Mouse (Mus musculus) forebrain, embryonic 10.5 days (tissue): ENCODE data around the gene Arap1. TPM values are rescaled to one million over a fixed set of nuclear protein-coding genes. Genes with fewer than 3 reads are reported as not detected.

ENCODE experiments used
- DNase-seq: peaks from one replicate; pipeline ENCODE4 v3.0.0-alpha.2; 2017; ENCODE audit warnings: low spot score; ENCODE audit errors: extremely low spot score
- H3K27ac ChIP-seq: fragments of 300-500 bp; sonication (generic); 2 replicates; pipeline ENCODE4 v1.5.1; 2016; ENCODE audit warnings: mild to moderate bottlenecking
- H3K27me3 ChIP-seq: fragments of 300-500 bp; sonication (generic); 2 replicates; pipeline ENCODE4 v1.6.1; 2016; ENCODE audit warnings: mild to moderate bottlenecking; ENCODE audit not compliant: poor library complexity, severe bottlenecking
- H3K36me3 ChIP-seq: fragments of 300-500 bp; sonication (generic); replicated peaks from 2 replicates; pipeline ENCODE4 v1.6.1; 2016; ENCODE audit warnings: mild to moderate bottlenecking, moderate library complexity
- H3K4me1 ChIP-seq: fragments of 300-500 bp; sonication (generic); 2 replicates; pipeline ENCODE4 v1.6.1; 2016
- H3K4me3 ChIP-seq: fragments of 300-500 bp; sonication (generic); 2 replicates; pipeline ENCODE4 v1.5.1; 2016; ENCODE audit warnings: mild to moderate bottlenecking, moderate library complexity
- H3K9me3 ChIP-seq: fragments of 300-500 bp; sonication (generic); 2 replicates; pipeline ENCODE4 v1.6.1; 2016; ENCODE audit warnings: mild to moderate bottlenecking, moderate library complexity
- WGBS: fragments of 180-500 bp; shearing (Covaris S2); methylation state at CpG from one replicate; pipeline ENCODE4 v1.1.7; 2016; 5-methylcytosine and 5-hydroxymethylcytosine counted together
- polyA plus RNA-seq: library from polyadenylated mRNA; unstranded; fragments of >200 nt; fragmentation: Nextera tagmentation; extraction: Ambion mirVana; gene quantifications from 2 replicates; pipeline ENCODE4 v1.2.1, GENCODE M21; 2016

Gene Arap1
- polyA plus RNA-seq, 1 experiment from 2014 or later = 12.9 TPM

DNA sequence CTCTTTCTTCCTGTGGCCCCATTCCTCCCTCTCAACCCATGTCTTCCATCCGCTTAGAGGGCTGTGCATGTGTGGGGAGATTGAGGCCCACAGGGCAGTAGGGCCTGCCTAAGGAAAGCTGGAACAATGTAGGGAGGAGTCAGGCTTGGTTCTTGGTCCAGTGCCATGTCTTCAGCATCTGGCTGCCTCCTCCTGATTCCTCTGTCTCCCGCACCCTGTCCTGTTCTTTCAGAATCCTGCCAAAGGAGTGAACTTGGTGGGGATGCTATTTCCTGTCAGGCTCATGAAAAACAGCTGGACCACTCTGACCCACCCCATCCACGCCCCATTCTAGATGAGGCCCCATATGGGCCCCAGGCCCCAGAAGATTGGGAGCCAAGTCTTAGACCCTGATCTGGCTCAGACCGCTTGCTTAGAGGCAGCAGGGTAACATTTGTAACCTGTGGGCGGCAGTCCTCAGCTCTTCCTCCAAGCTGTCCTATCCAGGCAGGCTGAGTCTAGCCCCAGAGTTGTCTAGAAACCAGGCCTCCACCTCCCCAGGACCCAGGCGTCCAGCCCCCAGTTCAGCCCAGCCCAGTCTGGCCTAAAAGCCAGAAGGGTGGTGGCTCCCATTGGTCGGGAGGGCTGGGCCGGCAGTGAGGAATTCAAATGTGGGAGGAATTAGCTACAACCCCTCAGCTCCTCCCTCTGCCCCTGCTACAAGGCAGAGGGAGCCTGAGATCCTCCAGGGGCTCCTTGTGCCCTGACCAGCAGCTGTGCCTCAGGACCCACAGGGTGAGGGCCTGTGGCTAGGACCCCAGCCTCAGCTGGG is 46.0 kb downstream of the Arap1 start:
- peak overlapping the region; percentile 79 for H3K27ac ChIP-seq
- WGBS = 44% methylated on average over 8 of the region's 8 CpGs
- H3K27me3 ChIP-seq = no peaks in the 10 kb centered on the region
- no peaks in the 10 kb centered on the region for H3K9me3 ChIP-seq
- H3K36me3 ChIP-seq = 0 out of 2 replicates have a peak, but pooled peaks cover 4% of the 10 kb centered on the region
- H3K4me1 ChIP-seq = peaks cover 32% of the 10 kb centered on the region
- peak overlapping the region; percentile 8; the same call in 1 of the 2 replicates for H3K4me3 ChIP-seq
- peak; percentile 37 for DNase-seq

DNA sequence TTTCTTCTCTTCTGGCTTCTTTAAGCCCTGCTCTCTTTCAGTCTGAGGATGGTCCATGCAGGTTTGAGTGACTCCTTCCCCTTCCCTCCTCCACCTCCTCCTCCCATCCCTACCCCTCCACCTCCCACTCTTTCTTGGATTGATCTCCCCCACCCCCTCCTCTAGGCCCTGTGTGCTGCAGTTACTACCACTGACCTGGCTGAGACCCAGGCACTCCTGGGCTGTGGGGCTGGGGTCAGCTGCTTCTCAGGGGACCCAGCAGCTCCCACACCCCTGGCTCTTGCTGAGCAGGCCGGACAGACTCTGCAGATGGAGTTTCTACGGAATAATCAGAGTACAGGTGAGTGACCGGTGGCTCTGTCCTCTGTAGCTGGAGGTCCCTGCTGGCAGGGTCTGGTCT is 46.7 kb downstream of the Arap1 start:
- 66% methylated on average over 3 of the region's 3 CpGs for WGBS
- H3K27ac ChIP-seq = peak overlapping the region; percentile 79

DNA sequence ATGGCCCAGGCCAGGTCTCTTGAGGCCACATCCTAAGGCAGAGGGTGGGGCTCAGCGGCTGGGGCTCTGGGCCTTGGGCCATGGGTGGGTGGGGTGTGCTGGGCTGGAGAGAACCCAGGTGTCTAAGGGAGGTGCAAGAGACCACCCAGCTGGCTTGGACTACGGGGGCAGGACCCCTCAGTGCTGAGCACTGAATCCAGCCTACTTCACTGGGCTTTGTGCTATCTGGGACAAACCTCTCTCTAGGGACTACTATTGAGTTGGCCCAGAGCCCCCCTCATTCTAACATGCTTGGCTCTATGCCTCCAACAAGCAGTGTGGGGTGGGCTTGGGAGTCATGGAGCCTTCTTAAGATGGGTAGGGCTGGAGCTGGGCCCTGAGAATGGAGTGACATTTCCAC is 47.6 kb downstream of the Arap1 start:
- no peak for DNase-seq
- H3K36me3 ChIP-seq = peaks cover 7% of the 10 kb centered on the region; the same call in 1 of the 2 replicates
- H3K9me3 ChIP-seq = no peaks in the 10 kb centered on the region
- H3K27ac ChIP-seq = no peak overlapping the region
- peaks cover 32% of the 10 kb centered on the region for H3K4me1 ChIP-seq
- no peaks in the 10 kb centered on the region for H3K27me3 ChIP-seq
- no peak overlapping the region for H3K4me3 ChIP-seq
- 86% methylated on average over 2 of the region's 2 CpGs for WGBS

More for the DNA sequence above, 46.7 kb downstream of the Arap1 start:
- Histone ChIP-seq H3K27me3 (no peaks in the 10 kb centered on the region), H3K9me3 (no peaks in the 10 kb centered on the region), H3K36me3 (0 out of 2 replicates have a peak, but pooled peaks cover 4% of the 10 kb centered on the region), H3K4me3 (peak overlapping the region; percentile 8; the same call in 1 of the 2 replicates), H3K4me1 (peaks cover 32% of the 10 kb centered on the region)
- no peak for DNase-seq

DNA sequence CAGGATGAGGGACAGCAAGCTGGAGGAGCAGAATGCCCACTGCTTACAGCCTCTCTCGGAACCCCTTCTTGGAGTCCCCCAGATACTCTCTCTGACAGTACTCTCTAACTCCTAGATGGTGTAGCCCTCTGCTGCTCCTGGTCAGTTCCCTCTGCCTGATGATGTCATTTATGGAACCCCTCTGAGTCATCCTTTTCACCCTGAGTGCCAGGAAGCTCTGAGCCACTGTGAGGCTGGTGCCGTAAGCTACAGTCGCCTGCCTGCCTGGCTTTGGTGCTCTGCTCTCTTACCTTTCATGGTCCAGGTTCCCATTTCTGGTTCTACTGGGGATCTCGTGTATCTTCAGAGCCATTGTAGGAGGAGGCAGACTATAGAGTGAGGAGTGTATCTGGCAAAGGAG is 49.3 kb downstream of the Arap1 start:
- no peaks in the 10 kb centered on the region for H3K27me3 ChIP-seq
- no peak overlapping the region for H3K27ac ChIP-seq
- H3K9me3 ChIP-seq = no peaks in the 10 kb centered on the region
- H3K36me3 ChIP-seq = peaks cover 16% of the 10 kb centered on the region
- peaks cover 32% of the 10 kb centered on the region for H3K4me1 ChIP-seq
- WGBS = 93% methylated on average over 4 of the region's 4 CpGs
- H3K4me3 ChIP-seq = no peak overlapping the region
- no peak for DNase-seq

DNA sequence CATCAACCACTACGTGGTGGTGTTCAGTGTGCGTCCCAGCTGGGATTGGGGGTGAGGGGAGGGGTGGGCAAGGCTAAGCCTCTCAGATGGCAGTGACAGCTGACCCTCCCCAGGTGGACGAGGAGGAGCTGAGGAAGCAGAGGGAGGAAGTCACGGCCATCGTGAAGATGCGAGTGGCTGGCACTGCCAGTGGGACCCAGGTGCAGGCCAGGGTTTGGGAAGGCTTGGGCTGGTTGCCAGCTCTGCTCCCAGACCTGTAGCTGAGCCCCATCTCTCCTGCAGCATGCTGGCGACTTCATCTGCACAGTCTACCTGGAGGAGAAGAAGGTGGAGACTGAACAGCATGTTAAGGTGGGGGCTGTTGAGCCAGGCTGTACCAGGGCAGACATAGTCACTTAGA is 53.6 kb downstream of the Arap1 start:
- no peak for DNase-seq
- Histone ChIP-seq H3K9me3 (no peaks in the 10 kb centered on the region), H3K4me1 (peaks cover 3% of the 10 kb centered on the region; the same call in 1 of the 2 replicates), H3K4me3 (no peak overlapping the region), H3K27me3 (no peaks in the 10 kb centered on the region), H3K36me3 (peaks cover 31% of the 10 kb centered on the region), H3K27ac (no peak overlapping the region)
- 94% methylated on average over 7 of the region's 7 CpGs for WGBS

DNA sequence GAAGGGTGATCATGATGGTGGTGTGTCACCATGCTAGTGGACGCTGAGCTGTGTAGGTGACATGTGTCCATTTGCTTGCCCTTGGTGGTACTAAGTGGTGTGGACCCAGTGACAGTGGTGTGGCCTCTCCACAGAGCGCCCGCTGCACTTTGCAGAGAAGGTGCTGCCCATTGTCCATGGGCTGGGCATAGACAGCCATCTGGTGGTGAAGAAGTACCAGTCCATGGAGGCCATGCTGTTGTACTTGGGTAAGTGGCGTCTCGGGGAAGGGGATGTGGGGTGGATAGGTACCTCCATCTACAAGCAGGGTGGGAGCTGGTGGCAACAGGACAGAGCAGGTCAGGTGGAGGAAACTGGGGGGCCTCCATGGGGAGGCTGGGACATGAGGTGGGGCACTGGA is 56.0 kb downstream of the Arap1 start:
- Histone ChIP-seq H3K4me3 (no peak overlapping the region), H3K27me3 (no peaks in the 10 kb centered on the region), H3K27ac (no peak overlapping the region), H3K4me1 (peaks cover 5% of the 10 kb centered on the region; the same call in 1 of the 2 replicates), H3K36me3 (peaks cover 27% of the 10 kb centered on the region), H3K9me3 (no peaks in the 10 kb centered on the region)
- WGBS = 94% methylated on average over 5 of the region's 5 CpGs
- DNase-seq = no peak

DNA sequence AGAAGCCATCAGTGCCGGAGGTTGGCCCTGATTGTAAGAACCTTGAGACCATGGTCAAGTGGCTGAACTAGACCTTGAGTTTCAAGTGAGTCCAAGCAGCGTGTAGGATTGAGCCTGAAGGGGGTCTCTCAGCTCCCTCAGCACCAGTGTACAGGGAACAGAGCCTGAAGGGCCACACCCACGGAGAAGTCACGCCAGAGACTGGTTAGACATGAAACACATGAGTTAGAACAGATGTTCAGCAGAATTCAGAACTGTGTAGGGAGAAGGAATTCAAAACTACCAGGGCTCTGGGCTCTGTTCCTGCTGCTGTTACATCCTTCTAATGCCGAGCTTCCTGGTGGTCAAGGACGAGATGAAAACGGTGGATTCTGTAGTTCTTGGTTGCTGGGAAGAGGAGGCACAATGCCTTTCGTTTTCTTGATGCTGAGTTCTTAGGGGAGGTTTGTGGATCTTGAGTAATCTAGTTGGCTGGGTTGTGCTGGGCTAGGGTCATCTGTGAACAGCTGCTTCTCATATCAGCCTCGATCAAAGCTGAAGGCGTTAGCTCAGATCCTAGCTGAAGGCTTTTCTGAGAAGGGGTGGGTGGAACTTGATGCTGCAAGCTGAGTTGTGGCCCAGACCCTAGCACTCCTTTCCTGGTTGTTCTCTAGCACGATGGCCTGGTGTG is 62.5 kb downstream of the Arap1 start, which contains the start of gene Gm45837:
Gene Gm45837, plus strand, starts transcription at position 620 of the 670 bp plus-strand sequence.
- no peak for DNase-seq
- no peaks in the 10 kb centered on the region for H3K27me3 ChIP-seq
- no peaks in the 10 kb centered on the region for H3K36me3 ChIP-seq
- no peak within 1 kb of the TSS for H3K27ac ChIP-seq
- WGBS = 87% methylated on average over 11 of the region's 11 CpGs
- H3K4me3 ChIP-seq = no peak within 1 kb of the TSS
- H3K4me1 ChIP-seq = peaks cover 23% of the 10 kb centered on the region
- no peaks in the 10 kb centered on the region for H3K9me3 ChIP-seq

DNA sequence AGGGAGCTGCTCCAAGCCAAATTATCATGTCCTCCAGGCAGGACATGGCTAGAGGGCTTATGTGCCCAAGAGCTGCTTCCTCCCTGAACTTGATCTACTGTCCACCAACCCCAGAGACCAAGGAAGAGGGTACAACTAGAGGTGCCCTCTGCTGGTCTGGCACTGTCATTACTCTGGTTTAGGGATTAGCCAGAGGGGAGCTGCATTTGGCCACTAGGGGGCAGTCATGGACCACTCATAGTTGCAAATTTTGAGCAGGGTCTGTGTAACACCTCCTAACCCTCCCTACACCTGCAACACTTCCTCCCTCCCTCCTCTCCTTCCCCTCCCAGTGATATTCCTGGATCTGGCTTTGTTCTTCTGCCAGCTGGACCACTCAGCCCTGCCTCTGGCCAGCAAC is 64.9 kb downstream of the Arap1 start:
- Histone ChIP-seq H3K27ac (no peak overlapping the region), H3K4me3 (no peak overlapping the region), H3K9me3 (no peaks in the 10 kb centered on the region), H3K36me3 (no peaks in the 10 kb centered on the region), H3K4me1 (peaks cover 30% of the 10 kb centered on the region), H3K27me3 (peaks cover 11% of the 10 kb centered on the region)
- peak; percentile 91 for DNase-seq

DNA sequence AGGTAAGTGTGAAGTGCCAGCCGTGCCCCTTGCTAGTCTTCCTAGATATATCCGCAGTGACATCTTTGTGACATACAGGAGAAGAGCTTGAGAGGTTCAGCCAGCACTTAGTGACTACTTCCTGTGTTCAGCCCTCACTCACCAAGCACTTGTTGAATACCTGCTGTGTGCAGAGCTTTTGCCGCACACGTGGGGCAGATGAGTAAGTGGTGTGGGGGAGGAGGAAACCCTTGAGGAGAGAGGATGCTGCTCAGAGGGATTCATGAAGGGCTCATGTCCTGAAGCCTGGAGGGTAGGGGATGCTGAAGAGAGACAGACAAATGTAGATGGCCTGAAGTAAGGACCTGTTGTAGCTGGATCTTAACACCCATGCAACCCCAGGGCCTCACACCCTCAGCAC is 66.3 kb downstream of the Arap1 start:
- H3K27me3 ChIP-seq = peaks cover 25% of the 10 kb centered on the region
- no peaks in the 10 kb centered on the region for H3K36me3 ChIP-seq
- 51% methylated on average over 4 of the region's 4 CpGs for WGBS
- peak overlapping the region; percentile 70; the same call in 1 of the 2 replicates for H3K27ac ChIP-seq
- no peaks in the 10 kb centered on the region for H3K9me3 ChIP-seq
- peaks cover 36% of the 10 kb centered on the region for H3K4me1 ChIP-seq
- no peak for DNase-seq
- H3K4me3 ChIP-seq = no peak overlapping the region

DNA sequence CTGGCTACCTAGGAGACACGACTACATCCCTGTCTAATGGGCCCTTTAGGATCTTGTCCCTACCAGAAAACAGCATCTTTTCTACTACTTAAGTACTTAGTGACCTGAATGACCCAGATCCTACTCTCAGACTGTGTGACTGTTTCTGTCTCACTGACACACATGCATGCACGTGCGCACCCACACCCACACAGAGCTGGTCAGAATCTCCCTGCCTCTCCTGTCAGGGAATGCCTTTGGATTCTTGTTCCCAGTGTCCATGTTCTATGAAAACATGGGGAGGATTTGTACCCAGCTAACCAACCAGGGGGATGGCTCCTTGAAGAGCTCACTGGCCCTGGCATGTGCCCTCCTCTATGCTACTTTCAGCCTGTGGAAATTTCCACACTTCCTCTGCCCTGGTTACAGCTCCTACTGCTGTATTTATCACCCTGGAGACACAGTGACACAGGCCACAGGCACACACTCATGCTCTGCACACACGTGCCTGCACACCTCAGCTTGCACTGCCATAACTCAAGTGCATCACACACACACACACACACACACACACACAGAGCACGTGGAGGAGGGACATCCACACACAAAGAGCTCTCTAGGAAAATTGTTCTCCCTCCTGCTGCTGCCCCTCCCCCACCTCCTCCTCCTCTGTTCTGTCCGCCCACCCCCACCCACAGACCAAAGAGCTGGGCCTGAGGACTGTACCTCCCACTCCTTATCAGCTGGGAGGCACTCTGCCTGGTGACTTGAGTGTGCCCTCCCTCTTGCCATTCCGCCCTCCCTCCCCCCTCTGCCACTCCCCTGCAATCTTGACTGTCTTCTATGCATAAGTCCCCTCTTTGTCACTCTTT is 67.0 kb downstream of the Arap1 start:
- Histone ChIP-seq H3K9me3 (no peaks in the 10 kb centered on the region), H3K4me1 (peaks cover 40% of the 10 kb centered on the region), H3K36me3 (no peaks in the 10 kb centered on the region), H3K27me3 (peaks cover 32% of the 10 kb centered on the region), H3K4me3 (no peak overlapping the region), H3K27ac (peak overlapping the region; percentile 70)
- WGBS = 31% methylated on average over 7 of the region's 7 CpGs
- DNase-seq = no peak

DNA sequence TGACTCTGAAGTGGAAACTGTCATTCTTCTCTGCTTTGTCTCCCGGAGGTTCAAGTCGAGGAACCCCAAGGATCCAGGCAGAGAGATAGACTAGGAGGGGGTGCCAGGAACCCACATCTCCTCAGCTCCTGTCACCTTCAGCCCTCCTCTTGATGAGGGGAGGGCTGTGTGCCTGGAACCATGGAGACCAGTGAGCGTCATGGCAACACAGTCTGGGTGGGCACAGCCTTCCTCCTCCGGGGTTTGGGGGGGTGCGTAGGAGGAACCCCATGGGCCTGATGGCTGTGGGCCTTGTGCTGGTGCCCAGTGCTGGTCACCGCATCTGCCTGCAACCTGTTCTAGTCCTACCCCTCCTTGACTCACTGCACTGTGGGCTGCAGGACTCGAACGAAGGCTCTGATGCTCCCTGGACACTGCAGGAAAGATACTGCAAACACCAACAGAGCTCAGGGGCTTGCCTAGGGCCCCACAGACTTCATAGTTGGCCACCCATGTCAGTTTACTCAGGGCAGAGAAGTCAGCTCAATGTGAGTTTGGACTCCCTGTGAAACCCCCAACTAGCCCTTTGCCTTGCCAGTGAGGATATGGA is 67.7 kb downstream of the Arap1 start:
- no peak for DNase-seq
- WGBS = 53% methylated on average over 8 of the region's 8 CpGs
- H3K4me1 ChIP-seq = peaks cover 40% of the 10 kb centered on the region

DNA sequence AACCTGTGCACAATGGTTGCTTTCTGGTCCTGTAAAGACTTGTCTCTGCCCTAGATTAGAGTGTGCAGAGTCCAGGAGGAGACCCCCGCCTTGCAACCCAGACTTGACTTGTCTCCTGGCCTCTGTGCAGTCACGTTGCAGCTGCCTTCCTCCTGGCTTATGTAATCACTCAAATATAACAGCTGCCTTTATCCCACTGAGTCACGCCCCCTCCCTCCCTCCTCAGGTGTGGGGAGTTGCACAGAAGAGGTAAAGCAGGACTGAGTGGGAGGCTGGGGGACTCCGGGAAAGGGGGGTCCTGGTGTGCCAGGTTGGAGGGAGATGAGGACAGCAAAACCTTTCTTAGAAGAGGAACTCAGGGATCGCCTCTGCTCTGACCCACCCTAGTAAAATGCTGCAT is 68.5 kb downstream of the Arap1 start:
- no peak for DNase-seq
- WGBS = 69% methylated on average over 5 of the region's 5 CpGs

More for the DNA sequence above, 67.7 kb downstream of the Arap1 start:
- H3K27ac ChIP-seq = peak overlapping the region; percentile 70
- peaks cover 39% of the 10 kb centered on the region for H3K27me3 ChIP-seq
- no peaks in the 10 kb centered on the region for H3K9me3 ChIP-seq
- H3K36me3 ChIP-seq = no peaks in the 10 kb centered on the region
- H3K4me3 ChIP-seq = no peak overlapping the region

More for the DNA sequence above, 68.5 kb downstream of the Arap1 start:
- no peak overlapping the region for H3K27ac ChIP-seq
- peaks cover 47% of the 10 kb centered on the region for H3K27me3 ChIP-seq
- no peak overlapping the region for H3K4me3 ChIP-seq
- no peaks in the 10 kb centered on the region for H3K9me3 ChIP-seq
- peaks cover 48% of the 10 kb centered on the region for H3K4me1 ChIP-seq
- no peaks in the 10 kb centered on the region for H3K36me3 ChIP-seq
